8 mouse cellular contexts compared by ENCODE assay signal in the genomic region with DNA sequence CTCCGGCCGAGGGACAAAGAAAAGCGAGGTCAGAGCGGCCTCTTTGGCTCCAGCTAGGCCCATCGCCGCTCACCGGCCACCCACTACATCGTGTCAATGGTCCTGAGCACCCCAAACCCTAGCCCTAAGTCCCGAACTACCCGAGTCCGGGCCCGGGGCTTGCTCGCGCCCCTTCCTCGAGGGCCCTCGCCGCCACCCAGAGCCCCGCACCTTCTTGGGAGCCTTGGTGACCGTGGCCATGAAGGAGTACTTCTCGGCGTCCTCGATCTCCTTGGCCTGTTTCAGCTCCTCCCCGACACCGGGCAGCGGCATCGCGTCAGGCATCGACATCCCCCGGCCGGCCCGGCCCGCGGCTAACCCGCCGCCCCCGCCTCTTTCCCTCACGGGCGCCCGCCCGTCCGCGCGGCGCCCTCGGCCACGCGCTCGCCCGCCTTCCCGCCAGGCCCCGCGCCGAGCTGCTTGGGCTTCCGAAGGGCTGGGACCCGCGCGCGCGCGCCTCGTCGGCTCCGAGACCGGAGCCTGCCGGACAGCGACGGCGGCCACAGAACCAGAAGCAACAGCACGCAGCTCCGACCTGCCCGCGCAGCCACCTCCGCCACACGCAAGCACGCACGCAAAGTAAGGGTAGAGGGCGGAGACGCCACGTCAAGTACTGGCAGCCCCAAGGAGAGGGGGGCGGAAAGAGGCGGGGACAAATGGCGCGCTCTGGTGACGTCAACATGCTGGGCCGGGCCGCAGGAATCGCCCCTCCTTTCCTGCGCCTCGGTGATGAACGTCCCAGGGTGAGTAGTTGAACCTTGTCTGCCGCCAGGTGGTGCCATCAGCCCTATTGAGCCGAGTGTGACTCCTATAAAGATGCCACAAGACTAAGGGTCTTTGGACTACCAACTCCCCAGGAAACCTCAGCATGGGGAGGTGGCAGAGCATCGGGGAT. TPM values are rescaled to one million over a fixed set of nuclear protein-coding genes. Genes with fewer than 3 reads are reported as not detected.
DNase-seq lines count a peak whose midpoint lies in the region; ATAC-seq and TF ChIP-seq lines count a peak whose summit lies in the region.

Gene Ahcyl1, minus strand, starts transcription at position 613 of the 934 bp plus-strand sequence.

- peak within 1 kb of the TSS; percentile 87 for H3K4me2 ChIP-seq in CH12.LX (ENCODE audit: insufficient read depth, low read depth, poor library complexity, severe bottlenecking)
- peak within 1 kb of the TSS; percentile 64 for H3K4me2 ChIP-seq in forebrain, embryonic 11.5 days (ENCODE audit: low read depth, low read length, severe bottlenecking)
- H3K4me2 ChIP-seq in heart, embryonic 16.5 days (ENCODE audit: low read depth, low read length): peak within 1 kb of the TSS; percentile 68
- H3K4me2 ChIP-seq in liver, embryonic 15.5 days: peak within 1 kb of the TSS; percentile 91
- H3K4me2 ChIP-seq in neural tube, embryonic 12.5 days (replicated peaks): peak within 1 kb of the TSS; percentile 72

- peaks cover 2 to 38% of the 10 kb centered on the region in 2 experiments; a peak in 3 of 4 replicates for H3K4me1 ChIP-seq in CH12.LX (ENCODE audit: control insufficient read depth in 1 of 2, insufficient read depth in 2 of 2)
- H3K4me1 ChIP-seq in forebrain, embryonic 11.5 days (replicated peaks; ENCODE audit: control insufficient read depth, insufficient read depth, low read length): 0 out of 2 replicates have a peak, but pooled peaks cover 2% of the 10 kb centered on the region
- peaks cover 32% of the 10 kb centered on the region for H3K4me1 ChIP-seq in heart, embryonic 16.5 days (ENCODE audit: control insufficient read depth, insufficient read depth, low read length)
- peaks cover 27% of the 10 kb centered on the region for H3K4me1 ChIP-seq in liver, embryonic 15.5 days (replicated peaks)
- H3K4me1 ChIP-seq in neural tube, embryonic 12.5 days: peaks cover 20% of the 10 kb centered on the region

- peaks cover 26% of the 10 kb centered on the region for H3K79me2 ChIP-seq in CH12.LX (replicated peaks; ENCODE audit: control insufficient read depth, extremely low read depth, insufficient read depth, poor library complexity, severe bottlenecking)

- H3K4me3 ChIP-seq in CH12.LX (replicated peaks in 1 of 3; ENCODE audit: low read depth in 2 of 3, low read length in 2 of 3, poor library complexity in 1 of 3): peak within 1 kb of the TSS; percentile 83 to 97 (median 91)
- peak within 1 kb of the TSS; percentile 91 for H3K4me3 ChIP-seq in forebrain, embryonic 11.5 days (ENCODE audit: low read depth, low read length)
- H3K4me3 ChIP-seq in heart, embryonic 16.5 days (ENCODE audit: low read length): peak within 1 kb of the TSS; percentile 70
- H3K4me3 ChIP-seq in liver, embryonic 15.5 days (replicated peaks): peak within 1 kb of the TSS; percentile 82
- H3K4me3 ChIP-seq in neural tube, embryonic 12.5 days: peak within 1 kb of the TSS; percentile 83

- peak within 1 kb of the TSS; percentile 50 for H3K27ac ChIP-seq in CH12.LX (ENCODE audit: insufficient read depth, low read depth)
- peak within 1 kb of the TSS; percentile 74 for H3K27ac ChIP-seq in forebrain, embryonic 11.5 days (ENCODE audit: low read depth, low read length)
- H3K27ac ChIP-seq in heart, embryonic 16.5 days (ENCODE audit: low read length): peak within 1 kb of the TSS; percentile 95
- H3K27ac ChIP-seq in liver, embryonic 15.5 days (replicated peaks): peak within 1 kb of the TSS; percentile 86
- H3K27ac ChIP-seq in neural tube, embryonic 12.5 days: peak within 1 kb of the TSS; percentile 93

- 0 out of 2 replicates have a peak, but pooled peaks have one; percentile 10 for TF ChIP-seq EP300 in CH12.LX (IDR thresholded peaks at IDR 0.05; ENCODE audit: low read length)

- peak in 1 of 2 experiments; percentile 97; a peak in 3 of 4 replicates for TF ChIP-seq CTCF in CH12.LX (conservative IDR thresholded peaks at IDR 0.05 in 1 of 2, IDR thresholded peaks at IDR 0.05 in 1 of 2; ENCODE audit: low read depth in 2 of 2, low read length in 2 of 2)

- WGBS in forebrain, embryonic 11.5 days: under 1% methylated on average over 93 of the region's 93 CpGs
- WGBS in heart, embryonic 16.5 days: under 1% methylated on average over 93 of the region's 93 CpGs
- under 1% methylated on average over 93 of the region's 93 CpGs for WGBS in liver, embryonic 15.5 days (ENCODE audit: insufficient replicate concordance)
- WGBS in neural tube, embryonic 12.5 days: under 1% methylated on average over 93 of the region's 93 CpGs

- DNase-seq in CH12.LX (ENCODE audit: extremely low read depth): peak; percentile 97
- peak; percentile 92 for DNase-seq in c-Kit-positive CD71-positive TER-119-negative erythroid progenitor cells, embryonic 14.5 days (ENCODE audit: low read depth)
- peak; percentile 100 for DNase-seq in forebrain, embryonic 11.5 days (ENCODE audit: low spot score)
- DNase-seq in kidney, postnatal 36 days: peak; percentile 99
- peak; percentile 98 for DNase-seq in telencephalon, adult 2 months (ENCODE audit: low read depth, low spot score)

- H3K36me3 ChIP-seq in CH12.LX (replicated peaks in 1 of 2; ENCODE audit: control insufficient read depth in 1 of 2, insufficient read depth in 1 of 2, low read length in 1 of 2): peaks cover 0 to 8% of the 10 kb centered on the region in 2 experiments
- no peaks in the 10 kb centered on the region for H3K36me3 ChIP-seq in forebrain, embryonic 11.5 days (ENCODE audit: control insufficient read depth, insufficient read depth, low read length)
- no peaks in the 10 kb centered on the region for H3K36me3 ChIP-seq in heart, embryonic 16.5 days (ENCODE audit: control insufficient read depth, insufficient read depth)
- no peaks in the 10 kb centered on the region for H3K36me3 ChIP-seq in liver, embryonic 15.5 days (replicated peaks)
- no peaks in the 10 kb centered on the region for H3K36me3 ChIP-seq in neural tube, embryonic 12.5 days

- no peaks in the 10 kb centered on the region for H3K9me3 ChIP-seq in CH12.LX (replicated peaks; ENCODE audit: low read length)
- no peaks in the 10 kb centered on the region for H3K9me3 ChIP-seq in forebrain, embryonic 11.5 days (ENCODE audit: control insufficient read depth, low read length)
- no peaks in the 10 kb centered on the region for H3K9me3 ChIP-seq in heart, embryonic 16.5 days (replicated peaks; ENCODE audit: control insufficient read depth, low read length)
- no peaks in the 10 kb centered on the region for H3K9me3 ChIP-seq in liver, embryonic 15.5 days (replicated peaks)
- H3K9me3 ChIP-seq in neural tube, embryonic 12.5 days: no peaks in the 10 kb centered on the region

- peak within 1 kb of the TSS; percentile 93 for H3K9ac ChIP-seq in CH12.LX (ENCODE audit: insufficient read depth, low read depth)
- peak within 1 kb of the TSS; percentile 97 for H3K9ac ChIP-seq in forebrain, embryonic 11.5 days (ENCODE audit: low read length)
- H3K9ac ChIP-seq in heart, embryonic 16.5 days (ENCODE audit: low read length): peak within 1 kb of the TSS; percentile 87
- H3K9ac ChIP-seq in liver, embryonic 15.5 days: peak within 1 kb of the TSS; percentile 90
- H3K9ac ChIP-seq in neural tube, embryonic 12.5 days: peak within 1 kb of the TSS; percentile 98

- TF ChIP-seq POLR2A in CH12.LX (IDR thresholded peaks at IDR 0.05; ENCODE audit: low read depth, low read length): peak; percentile 86

- H3K27me3 ChIP-seq in CH12.LX (replicated peaks): no peaks in the 10 kb centered on the region
- H3K27me3 ChIP-seq in forebrain, embryonic 11.5 days (ENCODE audit: control insufficient read depth, insufficient read depth, low read length): no peaks in the 10 kb centered on the region
- H3K27me3 ChIP-seq in heart, embryonic 16.5 days (ENCODE audit: control insufficient read depth, insufficient read depth, low read length): peaks cover 2% of the 10 kb centered on the region; the same call in 1 of the 2 replicates
- H3K27me3 ChIP-seq in liver, embryonic 15.5 days: no peaks in the 10 kb centered on the region
- no peaks in the 10 kb centered on the region for H3K27me3 ChIP-seq in neural tube, embryonic 12.5 days (replicated peaks)

- peak; percentile 97 for TF ChIP-seq RAD21 in CH12.LX (IDR thresholded peaks at IDR 0.05; ENCODE audit: low read depth, low read length)

- peak; percentile 99 for ATAC-seq in forebrain, embryonic 11.5 days (replicated peaks; ENCODE audit: low FRiP score)
- ATAC-seq in heart, embryonic 16.5 days (replicated peaks; ENCODE audit: extremely low read depth, insufficient read depth, low FRiP score): peak; percentile 96
- peak; percentile 95 for ATAC-seq in liver, embryonic 15.5 days (ENCODE audit: insufficient read depth)
- peak; percentile 98 for ATAC-seq in neural tube, embryonic 12.5 days (ENCODE audit: low FRiP score, low read depth)

- in situ Hi-C loops in CH12.LX (cut with MboI; ENCODE audit: low pct_ligation_motif_present, low pct_unique_long_range_greater_than_20kb, low sequenced_read_pairs): loop anchor here (5.0 kb wide), 1 partner anchor 166 kb away; no protein-coding TSS in a partner anchor

- dilution Hi-C loops in CH12.LX (cut with MboI; ENCODE audit: extremely low pct_ligation_motif_present, extremely low pct_unique_long_range_greater_than_20kb, low sequenced_read_pairs): no loop called here

TF ChIP-seq in CH12.LX, 34 proteins besides CTCF, POLR2A, EP300 and RAD21 (continues in another document):
- TF ChIP-seq RCOR1 (conservative IDR thresholded peaks at IDR 0.05; ENCODE audit: low read depth, low read length) (no peak), USF1 (IDR thresholded peaks at IDR 0.05; ENCODE audit: low read depth, low read length) (no peak), UBTF (IDR thresholded peaks at IDR 0.05; ENCODE audit: low read depth, low read length) (0 out of 2 replicates have a peak, but pooled peaks have one; percentile 33), PAX5 (IDR thresholded peaks at IDR 0.05; ENCODE audit: low read length) (no peak), MAX (IDR thresholded peaks at IDR 0.05; ENCODE audit: low read length) (0 out of 2 replicates have a peak, but pooled peaks have one; percentile 53), GABPA (IDR thresholded peaks at IDR 0.05; ENCODE audit: insufficient replicate concordance, low read depth, low read length) (peak; percentile 20; the same call in 1 of the 2 replicates), ELF1 (IDR thresholded peaks at IDR 0.05; ENCODE audit: low read depth, low read length) (peak; percentile 88), KAT2A (IDR thresholded peaks at IDR 0.05; ENCODE audit: insufficient replicate concordance, low read length) (peak; percentile 84; the same call in 1 of the 2 replicates), ZKSCAN1 (IDR thresholded peaks at IDR 0.05; ENCODE audit: borderline replicate concordance, low read depth, low read length) (no peak), CHD2 (IDR thresholded peaks at IDR 0.05; ENCODE audit: low read length) (no peak)

RNA-seq across cellular contexts. Expression of gene Ahcyl1, which starts in this region (rescaled TPM):
- 27.3 and 31.3 TPM in 2 replicates for total RNA-seq in CH12.LX (2012; rRNA removed)
- 22.7 and 32.5 TPM in 2 replicates for total RNA-seq in CH12.LX (2014; rRNA removed)
- 83.4 and 86.4 TPM in 2 replicates for polyA plus RNA-seq in CH12.LX (2012; ENCODE audit: insufficient read length, low read depth)
- polyA plus RNA-seq in forebrain, embryonic 11.5 days (2014; fragmentation: Nextera tagmentation; extraction: Ambion mirVana): 122 and 127 TPM in 2 replicates
- polyA plus RNA-seq in heart, embryonic 16.5 days (2015; fragmentation: Nextera tagmentation; extraction: Ambion mirVana): 51.9 and 53.2 TPM in 2 replicates
- 26.4 and 26.9 TPM in 2 replicates for polyA plus RNA-seq in liver, embryonic 15.5 days (2015; fragmentation: Nextera tagmentation; extraction: Ambion mirVana)
- 123 and 137 TPM in 2 replicates for polyA plus RNA-seq in neural tube, embryonic 12.5 days (2016; fragmentation: Nextera tagmentation; extraction: Ambion mirVana)

Comparison
In these comparisons a context has a peak if more than half of its experiments do, and no peak if none do; other contexts are left out.
1. Peak in every context shown above with its lines: DNase-seq, ATAC-seq, H3K4me3 ChIP-seq and H3K27ac ChIP-seq.